Mouse (Mus musculus) left cerebral cortex, adult 6 months (tissue): Measurements from ENCODE around the gene Gm8914. TPM values are rescaled to one million over a fixed set of nuclear protein-coding genes. Genes with fewer than 3 reads are reported as not detected.

Source experiments
- long read RNA-seq, 2 experiments: library from polyadenylated mRNA; unstranded; transcript quantifications; one replicate each; pipeline ENCODE4 v2.0.0; 2019 to 2020
- polyA plus RNA-seq: library from polyadenylated mRNA; unstranded; fragments of <200 nt; fragmentation: Nextera tagmentation; gene quantifications from 2 replicates; pipeline ENCODE4 v1.2.3, GENCODE M21; 2021

Gm8914 gene
- not detected in 2 replicates for polyA plus RNA-seq
- long read RNA-seq, experiment 1 = 0 reads
- long read RNA-seq, experiment 2 = 0 reads

GRCm38 (mm10) chrX:91479826-91480225 is at the start of gene Gm8914:
Gene Gm8914, plus strand, starts transcription at chrX:91480126.

Other genes starting within 250 kb of the Gm8914 start
- gene Mageb2, start 148.4 kb upstream of the Gm8914 start, polyA plus RNA-seq = not detected in 2 replicates
- not detected in 2 replicates for gene Gm5072, start 87.6 kb upstream of the Gm8914 start, polyA plus RNA-seq
- gene 1700084M14Rik, start 95.8 kb downstream of the Gm8914 start, polyA plus RNA-seq = not detected in 2 replicates
- not detected in 2 replicates for gene Gm14781, start 152.1 kb downstream of the Gm8914 start, polyA plus RNA-seq